Mouse (Mus musculus) retina, embryonic 14.5 days (tissue): ENCODE measurements around the gene Gm21905.

Source experiments
- DNase-seq: peaks from one replicate; pipeline ENCODE4 v3.0.0-alpha.2; 2015; ENCODE audit warnings: low spot score

The Gm21905 gene

GRCm38 (mm10) chr5:67946321-67946720 is at the start of gene Gm21905:
Gene Gm21905, minus strand, starts transcription at chr5:67946421.
- DNase-seq: no peak

DNA sequence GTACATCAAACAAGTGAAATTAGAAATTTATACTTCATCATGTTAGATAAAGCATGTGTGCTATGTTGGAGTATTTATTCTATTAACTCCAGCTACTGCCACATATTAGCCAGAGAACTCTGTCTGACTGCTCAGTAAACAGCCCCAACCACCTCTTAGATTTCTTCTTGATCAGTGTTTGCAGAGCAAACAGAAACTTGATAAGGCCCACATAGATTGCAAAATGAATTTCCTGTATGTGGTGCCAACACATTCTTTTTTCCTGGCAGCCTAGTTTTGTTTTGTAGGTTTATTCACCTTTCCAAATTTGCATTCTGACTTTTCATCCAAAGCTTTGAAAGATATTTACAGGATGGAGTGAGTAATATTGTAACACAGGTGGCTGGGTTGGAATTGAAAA is 44.2 kb upstream of the Gm21905 start:
- no peak for DNase-seq

DNA sequence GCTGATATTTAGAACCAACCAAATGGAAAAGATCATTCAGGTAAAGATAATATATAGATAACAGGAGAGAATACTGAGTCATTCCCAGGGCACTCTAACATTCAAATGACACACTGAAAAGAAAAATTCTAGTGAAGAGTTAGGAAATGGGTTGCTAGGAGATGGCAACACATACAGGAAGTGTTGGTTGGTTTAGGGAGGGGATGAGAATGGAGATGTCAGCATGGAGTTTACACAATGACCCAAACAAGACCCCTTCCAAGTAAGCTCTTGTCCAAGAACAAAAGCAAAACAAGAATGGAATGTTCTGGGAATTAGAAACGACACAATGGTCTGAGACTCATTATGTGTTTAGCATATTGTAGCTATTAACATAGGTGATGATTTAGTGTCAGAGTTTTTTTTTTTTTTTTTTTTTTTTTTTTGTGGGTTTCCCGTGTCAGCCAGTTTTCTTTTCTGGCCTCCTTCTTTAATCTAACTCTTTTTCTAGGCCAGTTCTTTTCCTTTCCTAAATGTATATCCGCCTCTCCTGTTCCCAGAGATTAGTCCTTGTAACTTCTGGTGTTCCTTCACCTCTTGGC is 35.8 kb upstream of the Gm21905 start:
- peak; percentile 16 for DNase-seq

DNA sequence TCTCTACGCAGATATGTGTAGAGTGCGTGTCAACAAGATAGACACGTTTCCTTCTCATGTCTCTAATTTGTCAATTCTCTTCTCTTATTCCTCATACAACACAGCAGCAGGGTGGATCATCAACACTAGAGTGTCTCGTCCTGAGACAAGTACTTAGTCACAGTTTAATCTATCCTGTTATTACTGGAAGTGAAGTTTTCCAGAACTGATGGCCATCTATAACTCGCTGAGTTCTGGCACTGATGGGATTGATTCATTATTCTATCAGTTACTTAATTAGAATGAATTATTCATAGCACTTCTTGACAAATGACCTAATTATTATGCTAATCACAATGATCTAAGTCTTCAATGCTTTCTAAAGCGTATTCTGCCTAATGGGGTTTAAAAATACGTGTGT is 23.3 kb upstream of the Gm21905 start:
- DNase-seq: no peak

GRCm38 (mm10) chr5:67961708-67962629 is 15.7 kb upstream of the Gm21905 start:
- DNase-seq: no peak

GRCm38 (mm10) chr5:67955486-67955885 is 9.3 kb upstream of the Gm21905 start:
- no peak for DNase-seq

DNA sequence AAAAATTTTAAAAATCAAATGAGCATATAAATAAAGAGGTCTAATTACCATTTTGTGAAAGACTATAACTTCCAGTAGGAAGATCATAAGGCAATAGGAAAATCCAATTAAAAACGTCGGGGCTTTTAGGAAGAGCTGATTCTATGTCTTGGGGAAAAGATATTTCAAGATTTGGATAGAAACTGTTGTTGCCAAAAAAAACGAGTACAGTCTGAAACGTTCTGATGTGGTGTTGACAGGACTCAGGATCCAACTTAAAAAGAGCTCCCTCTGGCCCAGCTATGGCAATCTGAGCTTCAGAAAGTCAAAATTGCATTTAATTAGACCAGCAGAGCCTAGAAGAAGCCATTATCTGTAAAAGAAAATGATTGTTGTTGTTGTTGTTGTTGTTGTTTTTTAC is 7.9 kb upstream of the Gm21905 start:
- no peak for DNase-seq

DNA sequence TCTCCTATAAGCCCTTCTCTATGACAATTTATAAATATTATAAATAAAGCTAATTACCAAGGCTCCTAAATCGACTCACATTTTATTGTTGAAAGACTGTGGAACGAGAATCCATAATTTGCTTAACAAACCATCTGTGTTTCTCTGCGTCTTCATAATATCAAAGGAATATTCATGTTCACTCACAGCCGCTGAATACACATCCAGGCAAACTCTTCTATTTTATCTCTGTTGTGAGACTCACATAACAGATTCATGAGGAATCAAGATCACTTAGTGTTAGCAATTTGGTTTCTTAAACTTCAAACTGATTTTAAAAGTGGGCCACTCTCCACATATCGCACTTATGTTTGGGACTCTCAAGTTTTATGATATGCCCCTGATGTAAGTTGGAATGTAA is 1.9 kb upstream of the Gm21905 start:
- DNase-seq: no peak

- DNase-seq: no peak
Observed at GRCm38 (mm10) chr5:67947006-67947405, 785 bp upstream of the Gm21905 start.

- DNase-seq: no peak
Observed at GRCm38 (mm10) chr5:67944074-67944785, 2.0 kb downstream of the Gm21905 start.

GRCm38 (mm10) chr5:67943199-67943598 is 3.0 kb downstream of the Gm21905 start:
- DNase-seq: no peak

DNA sequence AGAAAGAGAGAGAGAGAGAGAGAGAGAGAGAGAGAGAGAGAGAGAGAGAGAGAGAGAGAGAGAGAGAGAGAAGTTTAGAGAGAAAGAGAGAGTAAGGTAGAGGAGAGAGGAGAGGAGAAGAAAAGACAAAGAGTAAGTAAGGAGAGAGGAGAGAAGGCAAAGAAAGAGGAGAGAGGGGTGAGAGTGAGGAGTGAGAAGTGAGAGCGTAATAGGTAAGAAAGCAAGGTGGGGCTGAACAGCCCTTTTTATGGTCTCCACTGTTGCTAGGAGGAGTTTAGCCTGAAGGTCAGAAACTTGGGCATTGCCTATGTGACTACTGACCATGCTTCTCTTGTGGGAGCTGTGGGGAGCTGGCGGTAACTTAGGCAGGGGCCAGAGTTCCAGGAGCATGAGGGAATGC is 4.9 kb downstream of the Gm21905 start, which contains the start of gene Gm5108:
Gene Gm5108, plus strand, starts transcription at position 301 of the 400 bp plus-strand sequence.
- no peak for DNase-seq

GRCm38 (mm10) chr5:67931623-67932022 is 14.6 kb downstream of the Gm21905 start:
- DNase-seq: no peak

DNA sequence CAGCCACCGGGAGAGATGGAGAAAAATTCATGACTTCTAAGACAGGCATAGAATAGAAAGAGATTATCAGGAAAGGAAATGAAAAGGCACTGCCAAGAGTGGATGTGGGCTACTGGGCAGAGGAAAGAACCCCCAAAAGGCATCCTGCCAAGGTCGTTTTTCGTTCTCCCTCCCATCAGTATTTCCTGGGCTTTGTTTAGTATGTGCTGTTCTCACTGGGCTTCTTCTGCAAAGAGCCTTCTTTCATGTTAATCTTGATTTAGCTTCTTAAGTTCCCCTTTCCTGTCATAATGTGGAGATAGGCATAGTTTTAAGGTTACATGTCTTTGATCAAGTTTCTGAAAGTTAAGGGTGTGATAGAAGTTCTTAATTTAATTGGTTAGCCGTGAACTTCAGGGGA is 15.6 kb downstream of the Gm21905 start:
- no peak for DNase-seq

DNA sequence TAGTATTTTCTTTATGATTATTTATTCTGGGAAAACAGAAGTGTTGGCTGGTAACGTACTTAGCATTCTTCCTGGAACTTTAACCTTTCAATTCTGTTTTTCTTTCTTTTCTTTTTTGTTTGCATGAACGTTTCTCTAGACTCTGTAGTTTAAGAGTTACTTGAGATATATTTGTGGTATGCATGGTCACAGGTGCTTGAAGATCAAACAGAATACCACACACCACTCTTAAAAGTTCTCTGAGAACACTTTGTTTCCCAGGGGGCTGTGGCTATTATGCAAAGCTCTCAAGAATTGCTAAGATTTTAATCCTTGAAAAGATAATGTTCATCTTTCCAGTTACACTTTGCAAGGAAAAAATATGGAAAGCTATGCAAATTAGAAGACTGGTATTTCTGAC is 41.7 kb downstream of the Gm21905 start:
- no peak for DNase-seq

DNA sequence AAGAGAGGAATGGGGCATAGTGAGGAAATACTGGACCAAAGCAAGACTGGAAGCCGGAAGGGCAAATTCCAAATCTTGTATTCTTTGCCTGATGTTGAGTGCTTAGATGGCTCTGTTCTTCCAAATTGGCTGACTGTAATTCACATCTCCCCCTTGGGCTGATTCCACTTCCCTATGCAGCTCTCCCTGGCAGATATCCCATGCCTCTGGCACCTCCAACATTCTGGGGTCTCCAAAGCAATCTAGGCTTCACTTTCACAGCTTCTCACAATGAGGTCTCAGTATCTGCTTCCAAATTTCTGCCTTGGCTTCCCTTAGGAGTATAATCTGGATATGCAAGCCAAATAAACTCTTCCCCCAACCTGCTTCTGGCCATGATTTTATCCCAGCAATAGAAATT is 47.3 kb downstream of the Gm21905 start:
- DNase-seq: no peak

GRCm38 (mm10) chr5:67884422-67885210 is 61.6 kb downstream of the Gm21905 start:
- peak; percentile 29 for DNase-seq

DNA sequence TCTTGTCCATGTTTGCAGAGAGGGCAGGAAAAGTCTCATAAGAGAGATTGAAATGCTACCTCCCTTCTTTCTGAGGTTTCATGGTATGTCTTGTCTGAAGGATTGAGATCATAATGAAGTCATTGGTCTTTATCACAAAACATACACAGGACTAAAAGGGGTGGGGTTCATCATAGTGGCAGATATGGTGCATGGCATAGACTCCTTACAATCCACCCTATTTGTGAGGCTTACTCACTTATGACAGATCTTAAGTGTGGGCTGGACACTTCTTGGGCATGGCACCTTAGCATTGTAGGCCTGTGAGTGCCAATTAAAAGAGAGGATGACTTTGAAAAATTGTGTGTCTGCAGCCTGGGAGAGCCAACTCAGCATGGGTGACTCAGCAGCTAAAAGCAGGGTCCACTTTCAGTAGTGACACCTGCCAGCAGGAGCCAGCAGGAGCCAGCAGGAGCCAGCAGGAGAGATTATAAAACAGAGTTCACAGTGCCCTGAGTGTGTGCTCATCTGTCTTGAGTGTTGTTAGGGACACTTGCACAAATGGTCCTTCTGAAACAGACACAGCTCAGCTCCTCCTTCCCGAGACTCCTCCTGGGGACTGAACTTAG is 62.6 kb downstream of the Gm21905 start:
- DNase-seq: no peak
